Mouse (Mus musculus): ENCODE results near the gene Neurl4. TPM values are rescaled to one million over a fixed set of nuclear protein-coding genes. Genes with fewer than 3 reads are reported as not detected.
A peak's percentile ranks its signal among the peaks of the same experiment; 100 is the strongest.
"Not testable (repeated sequence)": the region's sequence is repeated elsewhere in the genome, so short reads cannot be mapped to it uniquely, and the experiment has no call there.

The Neurl4 gene
- total RNA-seq, 2 experiments from 2014 or later: 9.5 to 21.6 TPM

GRCm38 (mm10) chr11:69912716-69913530 lies 12.1 kb downstream of the Neurl4 start:
- no peak for ATAC-seq (replicated peaks; ENCODE audit: poor library complexity)

- ATAC-seq (replicated peaks; ENCODE audit: poor library complexity): peak; percentile 80
Observed at GRCm38 (mm10) chr11:69913554-69914371, 12.9 kb downstream of the Neurl4 start, which contains the start of gene Gps2. Gps2 (plus strand) TSS chr11:69913888.

GRCm38 (mm10) chr11:69914372-69914764 lies 13.5 kb downstream of the Neurl4 start:
- ATAC-seq (replicated peaks; ENCODE audit: poor library complexity): peak; percentile 30

- ATAC-seq (replicated peaks; ENCODE audit: poor library complexity): no peak
Observed at GRCm38 (mm10) chr11:69914917-69915430, 14.1 kb downstream of the Neurl4 start.

GRCm38 (mm10) chr11:69915667-69916627 lies 15.1 kb downstream of the Neurl4 start:
- ATAC-seq (replicated peaks; ENCODE audit: poor library complexity): peak; percentile 35

GRCm38 (mm10) chr11:69916652-69917378 lies 15.9 kb downstream of the Neurl4 start:
- not testable (repeated sequence) for ATAC-seq (replicated peaks; ENCODE audit: poor library complexity)

GRCm38 (mm10) chr11:69917379-69917948 lies 16.6 kb downstream of the Neurl4 start:
- ATAC-seq (replicated peaks; ENCODE audit: poor library complexity): no peak

GRCm38 (mm10) chr11:69918118-69918517 lies 17.2 kb downstream of the Neurl4 start:
- ATAC-seq (replicated peaks; ENCODE audit: poor library complexity): no peak

- ATAC-seq (replicated peaks; ENCODE audit: poor library complexity): no peak
Observed at GRCm38 (mm10) chr11:69919053-69919452, 18.2 kb downstream of the Neurl4 start.

GRCm38 (mm10) chr11:69919661-69920265 lies 18.9 kb downstream of the Neurl4 start:
- peak; percentile 42 for ATAC-seq (replicated peaks; ENCODE audit: poor library complexity)

- ATAC-seq (replicated peaks; ENCODE audit: poor library complexity): no peak
Observed at GRCm38 (mm10) chr11:69920266-69921031, 19.6 kb downstream of the Neurl4 start.

GRCm38 (mm10) chr11:69921114-69922011 lies 20.5 kb downstream of the Neurl4 start, which contains the start of gene Eif5a:
Eif5a (minus strand) TSS chr11:69921958.
- ATAC-seq (replicated peaks; ENCODE audit: poor library complexity): peak; percentile 73

- no peak for ATAC-seq (replicated peaks; ENCODE audit: poor library complexity)
Observed at GRCm38 (mm10) chr11:69922012-69922756, 21.3 kb downstream of the Neurl4 start.

- no peak for ATAC-seq (replicated peaks; ENCODE audit: poor library complexity)
Observed at GRCm38 (mm10) chr11:69922796-69923195, 21.9 kb downstream of the Neurl4 start.

- ATAC-seq (replicated peaks; ENCODE audit: poor library complexity): no peak
Observed at GRCm38 (mm10) chr11:69927501-69927900, 26.6 kb downstream of the Neurl4 start.

- no peak for ATAC-seq (replicated peaks; ENCODE audit: poor library complexity)
Observed at GRCm38 (mm10) chr11:69929712-69930111, 28.8 kb downstream of the Neurl4 start.
